Mouse (Mus musculus): ENCODE measurements around the gene Zfp444.

DNA sequence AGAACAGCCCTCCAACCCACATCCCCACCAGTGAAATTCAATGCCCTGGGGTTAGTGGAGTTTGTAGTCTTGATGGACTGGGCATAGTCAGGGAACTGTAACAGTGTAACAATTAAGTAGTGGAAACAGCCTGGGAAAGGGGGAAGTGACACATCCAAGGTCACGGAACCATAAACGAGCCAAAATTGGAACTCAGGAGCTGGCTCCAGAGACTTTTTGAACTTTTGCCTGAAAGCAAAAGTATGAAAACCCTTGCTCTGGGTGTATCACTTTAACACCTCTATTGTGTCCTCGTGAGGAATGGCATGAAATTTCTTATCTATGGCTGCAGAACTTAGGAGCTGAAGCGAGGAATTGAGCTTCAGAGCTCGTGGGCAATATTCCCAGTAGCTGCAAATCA is 17.9 kb upstream of the Zfp444 start:
- no peak for TF ChIP-seq CTCF (IDR thresholded peaks at IDR 0.05; ENCODE audit: low read depth)
- TF ChIP-seq EP300 (IDR thresholded peaks at IDR 0.05; ENCODE audit: low read depth) = no peak

Measured in liver, postnatal 0 days (tissue).